Mouse (Mus musculus) liver, adult (tissue): ENCODE results near the gene Eif3c.

ENCODE experiments used
- GATA4 ChIP-seq: IDR thresholded peaks from 2 replicates; pipeline ENCODE4 v1.6.1; 2014; ENCODE audit warnings: mild to moderate bottlenecking, low read length; ENCODE audit not compliant: insufficient replicate concordance

Gene Eif3c

GRCm38 (mm10) chr7:126566094-126566765 lies at the start of gene Eif3c:
Eif3c (minus strand) TSS chr7:126566411.
- TF ChIP-seq GATA4, result peak; percentile 79; the same call in 1 of the 2 replicates

- TF ChIP-seq GATA4, result no peak
Measured at GRCm38 (mm10) chr7:126612736-126613135, 46.5 kb upstream of the Eif3c start.

GRCm38 (mm10) chr7:126607796-126608195 lies 41.6 kb upstream of the Eif3c start:
- no peak for TF ChIP-seq GATA4

GRCm38 (mm10) chr7:126607064-126607463 lies 40.9 kb upstream of the Eif3c start:
- no peak for TF ChIP-seq GATA4

- no peak for TF ChIP-seq GATA4
Measured at GRCm38 (mm10) chr7:126606611-126607010, 40.4 kb upstream of the Eif3c start.

GRCm38 (mm10) chr7:126602650-126603049 lies 36.4 kb upstream of the Eif3c start:
- no peak for TF ChIP-seq GATA4

GRCm38 (mm10) chr7:126601896-126602295 lies 35.7 kb upstream of the Eif3c start:
- no peak for TF ChIP-seq GATA4

- no peak for TF ChIP-seq GATA4
Measured at GRCm38 (mm10) chr7:126598919-126599318, 32.7 kb upstream of the Eif3c start.

- TF ChIP-seq GATA4, result no peak
Measured at GRCm38 (mm10) chr7:126596414-126596813, 30.2 kb upstream of the Eif3c start.

- no peak for TF ChIP-seq GATA4
Measured at GRCm38 (mm10) chr7:126595890-126596289, 29.7 kb upstream of the Eif3c start.

- no peak for TF ChIP-seq GATA4
Measured at GRCm38 (mm10) chr7:126594862-126595561, 28.8 kb upstream of the Eif3c start, which contains the start of gene Il27. Il27 (minus strand) TSS chr7:126594941.

GRCm38 (mm10) chr7:126587779-126588178 lies 21.6 kb upstream of the Eif3c start:
- TF ChIP-seq GATA4, result no peak

- no peak for TF ChIP-seq GATA4
Measured at GRCm38 (mm10) chr7:126586839-126587238, 20.6 kb upstream of the Eif3c start.

- no peak for TF ChIP-seq GATA4
Measured at GRCm38 (mm10) chr7:126585717-126586116, 19.5 kb upstream of the Eif3c start, which contains the start of gene Cln3. Cln3 (minus strand) TSS chr7:126585817.

GRCm38 (mm10) chr7:126584506-126584977 lies 18.3 kb upstream of the Eif3c start, which contains the start of gene Apobr:
Apobr (plus strand) TSS chr7:126584942.
- no peak for TF ChIP-seq GATA4

- no peak for TF ChIP-seq GATA4
Measured at GRCm38 (mm10) chr7:126583761-126584160, 17.6 kb upstream of the Eif3c start.
